ENCODE assay signal across 10 mouse cellular contexts in the genomic region with DNA sequence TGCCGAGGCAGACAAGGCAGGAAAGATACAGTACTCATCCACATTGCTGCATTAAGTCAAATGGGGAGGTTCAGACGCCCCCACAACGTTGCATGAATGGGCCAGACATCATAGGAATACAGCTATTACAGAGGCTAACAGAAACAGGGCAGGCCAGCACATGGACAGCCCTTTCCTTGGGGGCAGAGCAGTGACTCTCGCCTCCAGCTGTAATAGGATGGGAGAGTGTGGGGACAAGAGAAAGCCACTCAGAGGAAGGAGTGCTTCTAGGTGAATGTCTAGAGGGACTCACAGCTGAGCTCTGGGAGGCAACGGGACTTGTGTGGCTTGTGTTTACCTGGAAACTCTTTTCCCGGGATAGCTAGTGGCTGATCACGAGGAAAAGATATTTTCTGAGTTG.
DNase-seq lines count a peak whose midpoint lies in the region; ATAC-seq and TF ChIP-seq lines count a peak whose summit lies in the region.
"Had no signal": no experiment of that assay in that cellular context is flagged by ENCODE, and none has a peak within 500 bp of the region (broad histone marks: within the 10 kb centered on the region; RNA-seq: fewer than 3 reads in every experiment).

No protein-coding gene starts in this region.

- H3K27me3 ChIP-seq in heart, embryonic 10.5 days (ENCODE audit: insufficient read depth, poor library complexity, severe bottlenecking) = 0 out of 2 replicates have a peak, but pooled peaks cover 3% of the 10 kb centered on the region
- no peaks in the 10 kb centered on the region for H3K27me3 ChIP-seq in stomach, embryonic 14.5 days (ENCODE audit: control insufficient read depth, insufficient read depth, low read length)
- no peaks in the 10 kb centered on the region for H3K27me3 ChIP-seq in stomach, postnatal 0 days (ENCODE audit: control insufficient read depth, insufficient read depth, low read length)
- H3K27me3 ChIP-seq in limb, embryonic 11.5 days (ENCODE audit: control insufficient read depth, insufficient read depth, low read length) = no peaks in the 10 kb centered on the region
- H3K27me3 ChIP-seq in stomach, embryonic 16.5 days (ENCODE audit: control insufficient read depth, insufficient read depth, low read length) = no peaks in the 10 kb centered on the region
- H3K27me3 ChIP-seq: liver, embryonic 13.5 days had no signal

- no peak for ATAC-seq in stomach, embryonic 14.5 days (ENCODE audit: insufficient number of reproducible peaks, insufficient read depth, low FRiP score, low read depth)
- ATAC-seq in stomach, postnatal 0 days (ENCODE audit: low FRiP score, low TSS enrichment) = no peak
- ATAC-seq in limb, embryonic 11.5 days (ENCODE audit: insufficient number of reproducible peaks, low FRiP score, low TSS enrichment, low read depth) = no peak
- no peak for ATAC-seq in stomach, embryonic 16.5 days (ENCODE audit: insufficient read depth, low FRiP score)

- H3K4me1 ChIP-seq in heart, embryonic 10.5 days = peaks cover 32% of the 10 kb centered on the region
- H3K4me1 ChIP-seq in stomach, embryonic 14.5 days (ENCODE audit: control insufficient read depth, insufficient read depth, low read length) = peaks cover 15% of the 10 kb centered on the region
- H3K4me1 ChIP-seq in stomach, postnatal 0 days (replicated peaks; ENCODE audit: control insufficient read depth, insufficient read depth) = no peaks in the 10 kb centered on the region
- H3K4me1 ChIP-seq in limb, embryonic 11.5 days (ENCODE audit: control insufficient read depth, insufficient read depth, low read length) = peaks cover 16% of the 10 kb centered on the region
- H3K4me1 ChIP-seq in stomach, embryonic 16.5 days (ENCODE audit: control insufficient read depth, insufficient read depth, low read length) = peaks cover 14% of the 10 kb centered on the region

- H3K4me3 ChIP-seq in heart, embryonic 10.5 days = no peak overlapping the region
- no peak overlapping the region for H3K4me3 ChIP-seq in stomach, embryonic 14.5 days (ENCODE audit: low read depth, low read length)
- no peak overlapping the region for H3K4me3 ChIP-seq in stomach, postnatal 0 days (ENCODE audit: low read depth, low read length)
- H3K4me3 ChIP-seq in limb, embryonic 11.5 days (ENCODE audit: low read depth, low read length) = no peak overlapping the region
- no peak overlapping the region for H3K4me3 ChIP-seq in stomach, embryonic 16.5 days (replicated peaks; ENCODE audit: low read length)
- H3K4me3 ChIP-seq: liver, embryonic 13.5 days had no signal

- H3K9me3 ChIP-seq in heart, embryonic 10.5 days = no peaks in the 10 kb centered on the region
- H3K9me3 ChIP-seq in stomach, embryonic 14.5 days (ENCODE audit: control insufficient read depth, low read depth, low read length) = no peaks in the 10 kb centered on the region
- H3K9me3 ChIP-seq in stomach, postnatal 0 days (ENCODE audit: control insufficient read depth, low read length) = no peaks in the 10 kb centered on the region
- no peaks in the 10 kb centered on the region for H3K9me3 ChIP-seq in limb, embryonic 11.5 days (ENCODE audit: control insufficient read depth, low read length)
- H3K9me3 ChIP-seq in stomach, embryonic 16.5 days (replicated peaks; ENCODE audit: control insufficient read depth, low read length) = no peaks in the 10 kb centered on the region
- H3K9me3 ChIP-seq: liver, embryonic 13.5 days had no signal

- no peak for DNase-seq in heart, embryonic 10.5 days (ENCODE audit: low spot score)
- no peak for DNase-seq in heart, adult 18-20 months
- no peak for DNase-seq in stomach, postnatal 0 days (ENCODE audit: low spot score)
- DNase-seq in limb, embryonic 11.5 days (ENCODE audit: low spot score) = no peak
- no peak for DNase-seq in lung, postnatal 36 days
- no peak for DNase-seq in right cerebral cortex, postnatal 10 days (ENCODE audit: low spot score in 2 of 2)
- DNase-seq: cerebellum, postnatal 25 days; liver, embryonic 13.5 days had no signal

- no peaks in the 10 kb centered on the region for H3K36me3 ChIP-seq in heart, embryonic 10.5 days
- H3K36me3 ChIP-seq in stomach, embryonic 14.5 days (ENCODE audit: control insufficient read depth, insufficient read depth, low read length) = no peaks in the 10 kb centered on the region
- no peaks in the 10 kb centered on the region for H3K36me3 ChIP-seq in stomach, postnatal 0 days (ENCODE audit: control insufficient read depth, insufficient read depth, low read length)
- no peaks in the 10 kb centered on the region for H3K36me3 ChIP-seq in limb, embryonic 11.5 days (ENCODE audit: control insufficient read depth, insufficient read depth, low read length)
- H3K36me3 ChIP-seq in stomach, embryonic 16.5 days (ENCODE audit: control insufficient read depth, insufficient read depth, low read length) = no peaks in the 10 kb centered on the region
- H3K36me3 ChIP-seq: liver, embryonic 13.5 days had no signal

- no peak for TF ChIP-seq EP300 in stomach, postnatal 0 days (optimal IDR thresholded peaks at IDR 0.05)

- TF ChIP-seq CTCF in stomach, postnatal 0 days (IDR thresholded peaks at IDR 0.05; ENCODE audit: low read depth) = no peak

- no peak overlapping the region for H3K9ac ChIP-seq in stomach, embryonic 14.5 days (replicated peaks; ENCODE audit: low read depth, low read length)
- no peak overlapping the region for H3K9ac ChIP-seq in stomach, postnatal 0 days (ENCODE audit: low read length)
- H3K9ac ChIP-seq in limb, embryonic 11.5 days (ENCODE audit: low read length) = no peak overlapping the region
- H3K9ac ChIP-seq in stomach, embryonic 16.5 days (ENCODE audit: low read length) = no peak overlapping the region
- H3K9ac ChIP-seq: liver, embryonic 13.5 days had no signal

- no peak overlapping the region for H3K4me2 ChIP-seq in stomach, embryonic 14.5 days (replicated peaks; ENCODE audit: low read depth, low read length)
- no peak overlapping the region for H3K4me2 ChIP-seq in stomach, postnatal 0 days (replicated peaks; ENCODE audit: low read depth)
- no peak overlapping the region for H3K4me2 ChIP-seq in limb, embryonic 11.5 days (ENCODE audit: low read depth, severe bottlenecking)
- H3K4me2 ChIP-seq in stomach, embryonic 16.5 days (ENCODE audit: low read depth, low read length) = no peak overlapping the region
- H3K4me2 ChIP-seq: liver, embryonic 13.5 days had no signal

- peak overlapping the region; percentile 45; the same call in 1 of the 2 replicates for H3K27ac ChIP-seq in heart, embryonic 10.5 days
- peak overlapping the region; percentile 66; the same call in 1 of the 2 replicates for H3K27ac ChIP-seq in stomach, embryonic 14.5 days (ENCODE audit: low read length)
- no peak overlapping the region for H3K27ac ChIP-seq in stomach, postnatal 0 days (replicated peaks)
- peak overlapping the region; percentile 50; the same call in 1 of the 2 replicates for H3K27ac ChIP-seq in limb, embryonic 11.5 days (replicated peaks; ENCODE audit: low read depth, low read length)
- 0 out of 2 replicates have a peak overlapping the region, but pooled peaks have one; percentile 4 for H3K27ac ChIP-seq in stomach, embryonic 16.5 days (ENCODE audit: low read length)
- H3K27ac ChIP-seq: liver, embryonic 13.5 days had no signal

- 47% methylated on average over 7 of the region's 7 CpGs for WGBS in heart, embryonic 10.5 days
- 14% methylated on average over 7 of the region's 7 CpGs for WGBS in stomach, embryonic 14.5 days
- 26% methylated on average over 7 of the region's 7 CpGs for WGBS in stomach, postnatal 0 days
- WGBS in limb, embryonic 11.5 days = 53% methylated on average over 7 of the region's 7 CpGs
- WGBS in stomach, embryonic 16.5 days = 29% methylated on average over 7 of the region's 7 CpGs
